Mouse (Mus musculus) lung, postnatal 0 days (tissue): ENCODE results near the gene Crygd. TPM values are rescaled to one million over a fixed set of nuclear protein-coding genes. Genes with fewer than 3 reads are reported as not detected.
A peak's percentile ranks its signal among the peaks of the same experiment; 100 is the strongest.

ENCODE experiments used
- ATAC-seq: fragments of 200-750 bp; cut with Nextera tagmentation; 2 replicates; pipeline ENCODE4 v1.8.0; 2017; ENCODE audit warnings: moderate library complexity
- DNase-seq: peaks from one replicate; pipeline ENCODE4 v3.0.0-alpha.2; 2016; ENCODE audit warnings: low spot score
- H3K27ac ChIP-seq: fragments of 300-500 bp; sonication (generic); 2 replicates; pipeline ENCODE4 v1.5.1; 2014; ENCODE audit warnings: antibody characterized with exemption, mild to moderate bottlenecking, low read length, mixed read lengths
- H3K27me3 ChIP-seq: fragments of 300-500 bp; sonication (generic); replicated peaks from 2 replicates; pipeline ENCODE4 v1.6.1; 2014; ENCODE audit warnings: low read length, mixed read lengths; ENCODE audit not compliant: insufficient read depth
- H3K36me3 ChIP-seq: fragments of 300-500 bp; sonication (generic); 2 replicates; pipeline ENCODE4 v1.6.1; 2014; ENCODE audit warnings: low read length, mixed read lengths; ENCODE audit not compliant: insufficient read depth
- H3K4me1 ChIP-seq: fragments of 300-500 bp; sonication (generic); 2 replicates; pipeline ENCODE4 v1.6.1; 2014; ENCODE audit warnings: antibody characterized with exemption, low read depth, low read length, mixed read lengths; ENCODE audit not compliant: insufficient read depth
- H3K4me2 ChIP-seq: fragments of 300-500 bp; sonication (generic); replicated peaks from 2 replicates; pipeline ENCODE4 v1.6.1; 2014; ENCODE audit warnings: low read depth, mild to moderate bottlenecking, low read length, moderate library complexity, mixed read lengths
- H3K4me3 ChIP-seq: fragments of 300-500 bp; sonication (generic); 2 replicates; pipeline ENCODE4 v1.5.1; 2014; ENCODE audit warnings: low read depth, low read length
- H3K9ac ChIP-seq: fragments of 300-500 bp; sonication (generic); replicated peaks from 2 replicates; pipeline ENCODE4 v1.6.1; 2014; ENCODE audit warnings: low read depth, mild to moderate bottlenecking
- H3K9me3 ChIP-seq: fragments of 300-500 bp; sonication (generic); 2 replicates; pipeline ENCODE4 v1.6.1; 2016; ENCODE audit warnings: low read length, mixed read lengths
- CTCF ChIP-seq: IDR thresholded peaks from 2 replicates; pipeline ENCODE4 v1.5.1; 2016; ENCODE audit warnings: antibody characterized with exemption, mild to moderate bottlenecking
- EP300 ChIP-seq: IDR thresholded peaks from 2 replicates; pipeline ENCODE4 v1.6.1; 2016; ENCODE audit warnings: antibody characterized with exemption, mild to moderate bottlenecking, control low read depth
- WGBS: fragments of 180-500 bp; shearing (Covaris S2); extraction: QIAGEN DNeasy Blood & Tissue Kit; methylation state at CpG from one replicate; pipeline ENCODE4 v1.1.7; 2014; 5-methylcytosine and 5-hydroxymethylcytosine counted together
- polyA plus RNA-seq: library from polyadenylated mRNA; unstranded; fragments of >200 nt; fragmentation: Nextera tagmentation; extraction: Ambion mirVana; gene quantifications from 2 replicates; pipeline ENCODE4 v1.2.1, GENCODE M21; 2015

The Crygd gene
- not detected in 2 replicates for polyA plus RNA-seq

DNA sequence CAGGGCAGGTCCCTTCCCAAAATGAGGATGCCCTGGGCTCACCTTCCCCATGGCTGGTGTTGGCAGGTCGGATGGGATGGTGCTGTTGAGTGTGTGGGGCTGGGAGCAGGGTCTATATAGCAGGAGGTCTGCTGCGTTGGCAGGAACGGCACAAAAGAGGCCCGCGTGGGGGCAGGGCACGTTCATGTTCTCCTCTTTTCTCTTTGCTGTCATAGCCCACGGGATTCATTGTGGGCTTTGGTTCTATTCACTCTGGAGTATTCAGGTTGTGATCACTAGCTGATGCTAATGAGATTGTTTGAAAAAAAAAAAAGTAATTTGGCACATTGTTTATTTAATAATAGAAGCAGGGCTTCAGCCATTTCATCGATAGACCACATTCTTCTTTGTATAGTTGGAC is at the start of gene Crygd:
TSS of gene Crygd (minus strand) at position 101 of the 400 bp plus-strand sequence.
- Histone ChIP-seq H3K9me3 (no peaks in the 10 kb centered on the region), H3K27me3 (no peaks in the 10 kb centered on the region), H3K36me3 (no peaks in the 10 kb centered on the region), H3K4me2 (no peak within 1 kb of the TSS), H3K9ac (no peak within 1 kb of the TSS), H3K4me3 (no peak within 1 kb of the TSS), H3K27ac (no peak within 1 kb of the TSS), H3K4me1 (no peaks in the 10 kb centered on the region)
- TF ChIP-seq CTCF (no peak), EP300 (no peak)
- DNase-seq (no peak), ATAC-seq (no peak)
- 85% methylated on average over 8 of the region's 8 CpGs for WGBS

DNA sequence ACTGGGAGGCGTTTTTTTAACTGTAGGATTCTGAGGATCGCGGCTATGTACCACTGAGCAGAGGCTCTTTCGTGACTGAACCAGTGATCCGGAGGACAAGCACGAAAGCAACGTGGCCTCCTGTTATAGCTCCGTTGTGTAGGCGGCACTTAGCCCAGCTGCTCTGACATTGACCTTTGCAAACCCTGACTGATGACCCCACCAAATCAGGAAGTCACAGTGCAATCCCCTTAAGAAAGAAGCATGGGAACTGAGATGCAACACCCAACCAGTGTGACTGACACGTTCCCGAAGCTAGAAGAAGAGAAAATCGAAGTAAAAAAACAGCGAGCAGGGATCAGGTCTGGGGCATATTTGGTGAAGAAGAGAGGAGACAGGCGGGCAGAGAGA is 49.5 kb upstream of the Crygd start:
- peak; percentile 47 for ATAC-seq
- peak overlapping the region; percentile 20 for H3K27ac ChIP-seq

DNA sequence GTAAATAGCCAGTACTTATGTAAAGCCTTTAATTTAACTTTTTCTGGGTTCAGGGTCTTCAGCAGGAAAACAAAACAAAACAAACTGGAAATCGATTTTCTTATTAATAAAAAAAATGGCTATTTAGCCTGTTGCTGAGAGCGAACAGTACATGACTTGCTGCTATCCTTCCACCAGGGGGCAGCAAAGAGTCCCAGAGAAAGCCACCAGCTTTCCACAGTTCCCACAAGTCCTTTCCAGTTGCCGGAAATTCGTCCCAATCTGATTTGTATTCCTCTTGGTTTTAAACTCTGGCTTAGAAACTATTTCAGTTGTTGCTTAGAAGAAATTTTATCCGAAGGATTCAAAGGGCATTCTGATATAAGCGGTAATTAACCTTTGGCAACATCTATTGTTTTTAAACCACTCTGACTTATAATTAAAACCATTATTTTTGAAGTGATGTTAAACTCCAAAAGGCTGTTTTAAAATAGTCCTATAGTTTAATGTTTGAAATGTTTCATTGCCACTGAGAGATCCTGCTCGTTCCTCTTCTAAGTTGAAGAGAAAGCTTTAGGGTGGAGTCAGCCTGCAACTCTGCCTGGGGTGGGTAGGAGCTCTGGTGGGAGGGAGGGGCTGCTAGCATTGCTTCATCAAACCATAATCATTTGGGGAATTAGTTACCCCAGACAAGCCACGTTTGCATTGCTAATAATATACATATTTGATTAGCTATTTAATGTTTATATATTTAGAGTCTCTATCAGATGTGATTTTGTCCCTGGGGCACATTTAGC is 49.0 kb upstream of the Crygd start:
- Histone ChIP-seq H3K27me3 (no peaks in the 10 kb centered on the region), H3K4me3 (peak overlapping the region; percentile 8; the same call in 1 of the 2 replicates), H3K4me2 (peak overlapping the region; percentile 31), H3K36me3 (no peaks in the 10 kb centered on the region), H3K9me3 (no peaks in the 10 kb centered on the region), H3K27ac (peak overlapping the region; percentile 20; the same call in 1 of the 2 replicates), H3K9ac (no peak overlapping the region), H3K4me1 (peaks cover 3% of the 10 kb centered on the region; the same call in 1 of the 2 replicates)
- peak; percentile 88 for DNase-seq
- WGBS = 8% methylated on average over 8 of the region's 8 CpGs
- TF ChIP-seq CTCF = peak; percentile 90
- peak; percentile 37; the same call in 1 of the 2 replicates for TF ChIP-seq EP300
- ATAC-seq = peak; percentile 72

More for the DNA sequence above, 49.5 kb upstream of the Crygd start:
- WGBS = 49% methylated on average over 14 of the region's 14 CpGs
- Histone ChIP-seq H3K27me3 (no peaks in the 10 kb centered on the region), H3K9me3 (no peaks in the 10 kb centered on the region), H3K4me2 (peak overlapping the region; percentile 31), H3K36me3 (no peaks in the 10 kb centered on the region), H3K4me3 (peak overlapping the region; percentile 8; the same call in 1 of the 2 replicates), H3K9ac (no peak overlapping the region), H3K4me1 (peaks cover 3% of the 10 kb centered on the region; the same call in 1 of the 2 replicates)
- TF ChIP-seq CTCF (no peak), EP300 (no peak)
- peak; percentile 52 for DNase-seq

DNA sequence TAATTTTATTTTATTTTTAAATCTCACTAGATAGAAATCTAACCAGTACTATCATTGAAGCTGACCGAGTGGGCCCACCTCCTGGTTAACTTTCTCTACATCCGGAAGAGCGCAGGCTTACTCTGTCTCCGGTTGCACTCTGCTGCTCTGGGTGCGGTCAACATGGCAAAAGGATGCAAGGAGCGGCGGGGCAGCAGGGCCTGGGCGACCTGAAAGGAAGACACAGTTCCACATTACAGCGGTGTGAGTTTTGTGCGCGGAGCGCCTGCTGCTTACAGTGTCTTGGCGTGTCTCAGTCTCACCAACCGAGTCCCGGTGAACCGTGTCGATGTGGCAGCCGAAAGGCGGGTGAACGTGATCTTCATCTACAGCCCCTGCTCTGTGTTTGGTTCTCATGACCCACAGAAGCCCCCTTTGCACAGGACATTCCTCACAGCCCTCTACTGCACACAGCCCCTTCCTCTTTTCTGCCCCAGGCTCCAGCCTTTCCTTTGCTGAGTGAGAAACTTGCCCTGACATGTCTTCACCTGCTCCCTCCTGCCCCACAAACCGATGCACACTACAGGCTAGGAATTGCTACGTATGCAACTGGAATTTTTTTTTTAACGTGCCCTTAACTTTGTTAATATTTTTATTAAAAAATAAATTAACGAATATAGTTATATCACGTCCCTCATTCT is 46.6 kb upstream of the Crygd start:
- Histone ChIP-seq H3K9me3 (no peaks in the 10 kb centered on the region), H3K27me3 (no peaks in the 10 kb centered on the region), H3K4me3 (no peak overlapping the region), H3K4me2 (no peak overlapping the region), H3K36me3 (no peaks in the 10 kb centered on the region), H3K9ac (no peak overlapping the region), H3K4me1 (peaks cover 3% of the 10 kb centered on the region; the same call in 1 of the 2 replicates), H3K27ac (no peak overlapping the region)
- TF ChIP-seq CTCF (no peak), EP300 (no peak)
- DNase-seq (no peak), ATAC-seq (no peak)
- 67% methylated on average over 25 of the region's 25 CpGs for WGBS

DNA sequence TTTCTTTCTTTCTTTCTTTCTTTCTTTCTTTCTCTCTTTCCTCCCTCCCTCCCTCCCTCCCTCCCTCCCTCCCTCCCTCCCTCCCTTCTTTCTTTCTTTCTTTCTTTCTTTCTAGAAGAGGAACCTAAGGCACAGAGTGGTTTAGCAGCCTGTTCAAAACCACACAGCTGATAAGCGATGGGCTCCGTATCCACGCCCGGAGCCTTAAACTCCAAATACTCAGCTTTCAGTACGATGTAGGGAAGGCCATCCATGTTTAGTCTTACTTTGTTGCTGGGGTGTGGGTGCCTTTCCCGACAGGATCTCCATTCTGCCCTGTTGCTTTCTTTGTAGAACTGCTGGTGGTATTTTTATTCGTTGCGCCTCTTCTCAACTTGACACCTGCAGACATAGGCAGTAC is 45.9 kb upstream of the Crygd start:
- H3K4me2 ChIP-seq = no peak overlapping the region
- no peaks in the 10 kb centered on the region for H3K27me3 ChIP-seq
- TF ChIP-seq EP300 (no peak), CTCF (no peak)
- H3K9me3 ChIP-seq = no peaks in the 10 kb centered on the region
- ATAC-seq (no peak), DNase-seq (no peak)
- WGBS = 86% methylated on average over 8 of the region's 8 CpGs
- H3K4me1 ChIP-seq = peaks cover 3% of the 10 kb centered on the region; the same call in 1 of the 2 replicates
- H3K36me3 ChIP-seq = no peaks in the 10 kb centered on the region
- no peak overlapping the region for H3K27ac ChIP-seq
- no peak overlapping the region for H3K4me3 ChIP-seq
- no peak overlapping the region for H3K9ac ChIP-seq

DNA sequence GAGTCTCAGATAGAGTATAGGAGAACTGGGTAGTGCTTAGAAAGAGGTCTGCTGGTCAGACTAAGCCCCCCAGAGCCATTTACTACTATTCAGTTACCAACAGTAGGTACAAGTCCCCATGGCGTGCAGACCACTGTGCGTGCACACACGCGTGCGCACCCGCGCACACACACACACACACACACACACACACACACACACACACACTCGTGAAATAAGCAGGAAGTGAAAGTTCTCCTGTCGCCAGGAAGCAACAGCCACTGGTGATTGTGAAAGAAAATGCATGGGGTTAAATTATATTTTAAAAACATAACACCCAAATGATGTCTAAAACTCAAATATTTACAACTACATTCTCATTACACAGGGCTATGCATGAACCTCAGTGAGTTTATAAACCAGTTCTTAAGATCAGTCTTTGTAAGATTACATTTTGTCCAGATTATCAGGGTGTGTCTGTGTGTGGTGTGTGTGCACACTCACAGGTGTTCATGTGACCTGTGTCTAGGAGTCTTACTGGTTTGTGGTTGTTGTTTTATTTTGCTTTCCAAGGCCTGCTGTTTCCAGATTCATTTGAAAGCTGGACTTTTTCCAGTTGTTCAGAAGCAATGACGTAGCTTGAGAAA is 44.5 kb upstream of the Crygd start:
- no peaks in the 10 kb centered on the region for H3K4me1 ChIP-seq
- H3K4me3 ChIP-seq = no peak overlapping the region
- H3K36me3 ChIP-seq = no peaks in the 10 kb centered on the region
- no peak overlapping the region for H3K4me2 ChIP-seq
- WGBS = 72% methylated on average over 10 of the region's 10 CpGs
- no peak overlapping the region for H3K9ac ChIP-seq
- no peaks in the 10 kb centered on the region for H3K27me3 ChIP-seq
- H3K9me3 ChIP-seq = no peaks in the 10 kb centered on the region
- DNase-seq (no peak), ATAC-seq (no peak)
- no peak overlapping the region for H3K27ac ChIP-seq
- TF ChIP-seq CTCF (no peak), EP300 (no peak)
